ENCODE assay signal across 20 mouse cellular contexts in the genomic region with DNA sequence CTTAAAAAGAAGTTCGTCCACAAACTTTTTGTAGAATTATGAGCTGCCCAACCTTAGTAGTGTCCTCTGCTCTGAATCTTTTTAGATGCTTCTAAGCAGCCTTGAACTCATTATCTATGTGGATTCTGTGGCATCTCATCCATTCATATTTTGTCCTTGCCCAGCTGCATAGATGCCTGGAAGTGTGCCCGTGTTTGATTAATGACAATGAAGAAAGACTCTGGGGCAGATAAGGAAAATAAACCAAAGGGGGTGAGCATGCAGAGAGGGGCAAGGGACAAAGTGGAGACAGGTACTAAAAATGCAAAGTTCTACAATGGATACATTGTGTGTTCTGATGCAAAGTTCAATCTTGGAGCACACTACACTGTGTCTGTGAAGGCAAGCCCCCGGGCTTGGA. TPM values are rescaled to one million over a fixed set of nuclear protein-coding genes. Genes with fewer than 3 reads are reported as not detected.
"Had no signal": no experiment of that assay in that cellular context is flagged by ENCODE, and none has a peak within 500 bp of the region (broad histone marks: within the 10 kb centered on the region; RNA-seq: fewer than 3 reads in every experiment).

No protein-coding gene starts in this region.

- H3K9ac ChIP-seq: liver, embryonic 15.5 days; liver, postnatal 0 days; lung, embryonic 15.5 days; midbrain, embryonic 12.5 days; midbrain, embryonic 15.5 days; neural tube, embryonic 12.5 days had no signal

- H3K9me3 ChIP-seq: liver, embryonic 15.5 days; lung, embryonic 15.5 days; midbrain, embryonic 10.5 days; midbrain, embryonic 12.5 days; midbrain, embryonic 15.5 days; neural tube, embryonic 12.5 days had no signal

- H3K27ac ChIP-seq: liver, embryonic 15.5 days; lung, embryonic 15.5 days; midbrain, embryonic 10.5 days; midbrain, embryonic 12.5 days; midbrain, embryonic 15.5 days; neural tube, embryonic 12.5 days had no signal

- H3K4me3 ChIP-seq: liver, embryonic 15.5 days; lung, embryonic 15.5 days; midbrain, embryonic 10.5 days; midbrain, embryonic 12.5 days; midbrain, embryonic 15.5 days; neural tube, embryonic 12.5 days had no signal

- H3K4me2 ChIP-seq: liver, embryonic 15.5 days; lung, embryonic 15.5 days; midbrain, embryonic 12.5 days; midbrain, embryonic 15.5 days; neural tube, embryonic 12.5 days had no signal

- H3K4me1 ChIP-seq: liver, embryonic 15.5 days; lung, embryonic 15.5 days; midbrain, embryonic 10.5 days; midbrain, embryonic 12.5 days; midbrain, embryonic 15.5 days; neural tube, embryonic 12.5 days had no signal

- ATAC-seq: liver, postnatal 0 days; lung, postnatal 0 days; midbrain, embryonic 15.5 days had no signal

- H3K36me3 ChIP-seq: liver, embryonic 15.5 days; lung, embryonic 15.5 days; midbrain, embryonic 10.5 days; midbrain, embryonic 12.5 days; midbrain, embryonic 15.5 days; neural tube, embryonic 12.5 days had no signal

- H3K27me3 ChIP-seq: liver, embryonic 15.5 days; lung, embryonic 15.5 days; midbrain, embryonic 12.5 days; midbrain, embryonic 15.5 days; neural tube, embryonic 12.5 days had no signal

- DNase-seq: liver, postnatal 0 days; lung, adult 2 months; lung, postnatal 4 days; right cerebral cortex, postnatal 14 days; thymus, adult 18-20 months; thymus, postnatal 14 days; thymus, postnatal 36 days had no signal

RNA-seq across cellular contexts. Expression of a gene that starts 30.7 kb away (rescaled TPM):
- total RNA-seq: megakaryocyte, adult 5-6 weeks; megakaryocyte-erythroid progenitor cell, adult 5-6 weeks; monocyte, adult 5-6 weeks; neutrophil, adult 5-6 weeks had no signal
- polyA plus RNA-seq: liver, embryonic 15.5 days; liver, postnatal 0 days; lung, adult 2 months; lung, postnatal 0 days; spleen, adult 2 months; thymus, postnatal 0 days had no signal
